Mouse (Mus musculus): ENCODE data around the gene Inafm1. TPM values are rescaled to one million over a fixed set of nuclear protein-coding genes. Genes with fewer than 3 reads are reported as not detected.
"Not testable (repeated sequence)": the region's sequence is repeated elsewhere in the genome, so short reads cannot be mapped to it uniquely, and the experiment has no call there.

Gene Inafm1
- polyA plus RNA-seq, 1 experiment = 23.1 TPM

DNA sequence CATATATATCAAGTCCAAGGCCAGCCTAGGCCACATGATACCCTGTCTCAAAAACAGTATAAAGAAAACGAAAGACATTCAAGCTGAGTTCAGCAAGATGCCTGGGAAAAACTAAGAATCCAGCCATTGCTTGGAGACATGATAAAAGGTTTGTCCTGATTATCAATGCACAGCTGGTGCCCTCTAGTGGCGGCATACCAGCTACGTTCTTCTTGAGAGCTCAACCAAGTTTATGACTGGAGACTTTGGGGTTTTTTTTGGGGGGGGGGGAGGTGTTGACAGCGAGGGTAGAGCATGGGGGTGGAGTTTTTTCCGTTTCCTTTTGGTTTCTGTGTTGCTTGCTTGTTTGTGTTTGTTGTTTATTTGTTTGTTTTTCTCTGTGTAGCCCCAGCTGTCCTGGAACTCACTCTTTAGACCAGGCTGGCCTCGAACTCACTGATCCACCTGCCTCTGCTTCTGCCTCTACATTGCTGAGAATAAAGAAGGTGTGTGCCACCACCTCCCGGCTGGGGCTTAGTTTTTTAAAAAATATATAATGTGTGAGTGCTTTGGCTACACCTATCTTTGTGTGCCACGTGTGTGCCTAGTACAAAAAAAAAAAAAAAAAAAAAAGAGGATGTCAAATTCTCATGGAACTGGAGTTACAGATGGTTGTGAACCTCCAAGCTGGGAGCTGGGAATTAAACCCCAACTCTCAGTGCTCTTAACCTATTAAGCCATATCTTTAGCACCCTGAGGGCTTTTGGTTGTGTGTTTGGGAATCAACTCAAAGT is 10.2 kb downstream of the Inafm1 start:
- DNase-seq = peak; percentile 85
- H3K27ac ChIP-seq (ENCODE audit: insufficient read depth, low read depth, low read length) = no peak overlapping the region

DNA sequence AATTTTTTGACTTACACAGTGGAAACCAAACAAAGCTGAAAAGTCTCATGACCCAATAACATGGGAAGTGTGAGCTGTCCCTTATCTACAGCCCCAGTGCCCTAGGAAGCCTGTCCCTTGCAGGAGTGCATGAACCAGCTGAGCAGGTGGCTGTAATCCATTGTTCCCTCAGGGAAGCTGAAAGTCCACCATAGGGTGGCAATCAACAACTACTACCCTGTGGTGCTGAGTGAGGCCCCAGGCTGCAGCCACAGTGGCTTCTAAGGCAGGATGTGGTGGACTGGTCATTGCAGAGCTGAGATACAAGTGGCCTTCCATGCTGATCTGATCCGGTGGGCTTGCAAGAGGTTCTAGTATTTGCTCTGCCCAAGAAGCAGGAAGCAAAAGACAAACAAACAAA is 12.3 kb downstream of the Inafm1 start:
- Histone ChIP-seq H3K4me1 (ENCODE audit: control insufficient read depth, insufficient read depth, low read length) (no peaks in the 10 kb centered on the region), H3K36me3 (ENCODE audit: control insufficient read depth, insufficient read depth, low read length) (no peaks in the 10 kb centered on the region), H3K27ac (ENCODE audit: insufficient read depth, low read depth, low read length) (no peak overlapping the region), H3K4me3 (ENCODE audit: insufficient read depth, low read depth, low read length) (no peak overlapping the region), H3K27me3 (replicated peaks; ENCODE audit: control insufficient read depth, insufficient read depth, low read length) (no peaks in the 10 kb centered on the region)
- DNase-seq = no peak
- WGBS = 68% methylated on average over 1 of the region's 1 CpGs
- no peak for TF ChIP-seq POLR2A (IDR thresholded peaks at IDR 0.05; ENCODE audit: low read depth, low read length)

More for the DNA sequence above, 10.2 kb downstream of the Inafm1 start:
- WGBS = 24% methylated on average over 8 of the region's 8 CpGs
- no peaks in the 10 kb centered on the region for H3K36me3 ChIP-seq (ENCODE audit: control insufficient read depth, insufficient read depth, low read length)
- H3K4me3 ChIP-seq (ENCODE audit: insufficient read depth, low read depth, low read length) = no peak overlapping the region
- H3K4me1 ChIP-seq (ENCODE audit: control insufficient read depth, insufficient read depth, low read length) = no peaks in the 10 kb centered on the region
- H3K27me3 ChIP-seq (replicated peaks; ENCODE audit: control insufficient read depth, insufficient read depth, low read length) = no peaks in the 10 kb centered on the region
- TF ChIP-seq CTCF (conservative IDR thresholded peaks at IDR 0.05; ENCODE audit: insufficient read depth, insufficient read length, low read depth, low read length) (peak; percentile 74), POLR2A (IDR thresholded peaks at IDR 0.05; ENCODE audit: low read depth, low read length) (no peak)

GRCm38 (mm10) chr7:16259110-16259590 is 14.3 kb downstream of the Inafm1 start, which contains the start of gene C5ar1:
TSS of gene C5ar1 (minus strand) at chr7:16259540.
- H3K27me3 ChIP-seq (replicated peaks; ENCODE audit: control insufficient read depth, insufficient read depth, low read length) = no peaks in the 10 kb centered on the region
- 77% methylated on average over 5 of the region's 5 CpGs for WGBS
- H3K4me1 ChIP-seq (ENCODE audit: control insufficient read depth, insufficient read depth, low read length) = no peaks in the 10 kb centered on the region
- H3K36me3 ChIP-seq (ENCODE audit: control insufficient read depth, insufficient read depth, low read length) = no peaks in the 10 kb centered on the region
- H3K4me3 ChIP-seq (ENCODE audit: insufficient read depth, low read depth, low read length) = no peak within 1 kb of the TSS
- no peak within 1 kb of the TSS for H3K27ac ChIP-seq (ENCODE audit: insufficient read depth, low read depth, low read length)
- TF ChIP-seq CTCF (conservative IDR thresholded peaks at IDR 0.05; ENCODE audit: insufficient read depth, insufficient read length, low read depth, low read length) (no peak), POLR2A (IDR thresholded peaks at IDR 0.05; ENCODE audit: low read depth, low read length) (no peak)
- DNase-seq = no peak

DNA sequence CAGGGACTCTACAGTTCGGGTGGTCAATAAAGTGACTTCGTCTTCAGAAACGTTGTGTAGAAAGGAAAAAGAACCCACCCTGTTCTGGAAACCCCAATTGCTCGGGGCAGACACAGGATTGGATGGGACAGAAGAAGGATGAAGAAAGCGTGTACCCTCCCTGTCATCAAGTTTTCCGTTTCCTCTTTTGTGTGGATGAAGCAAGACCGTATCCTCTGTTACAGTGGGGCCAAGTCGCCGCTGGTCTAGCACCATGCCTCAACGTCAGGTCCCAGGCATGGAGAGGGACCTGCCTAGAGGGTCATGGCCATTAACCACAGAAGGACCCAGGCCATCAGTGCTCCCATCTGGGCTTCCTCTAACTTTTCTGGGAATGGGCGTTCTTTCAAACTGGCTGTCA is 15.6 kb downstream of the Inafm1 start:
- 85% methylated on average over 11 of the region's 11 CpGs for WGBS
- Histone ChIP-seq H3K27ac (ENCODE audit: insufficient read depth, low read depth, low read length) (no peak overlapping the region), H3K27me3 (replicated peaks; ENCODE audit: control insufficient read depth, insufficient read depth, low read length) (no peaks in the 10 kb centered on the region), H3K4me1 (ENCODE audit: control insufficient read depth, insufficient read depth, low read length) (no peaks in the 10 kb centered on the region), H3K4me3 (ENCODE audit: insufficient read depth, low read depth, low read length) (no peak overlapping the region), H3K36me3 (ENCODE audit: control insufficient read depth, insufficient read depth, low read length) (no peaks in the 10 kb centered on the region)
- TF ChIP-seq CTCF (conservative IDR thresholded peaks at IDR 0.05; ENCODE audit: insufficient read depth, insufficient read length, low read depth, low read length) = no peak
- no peak for TF ChIP-seq POLR2A (IDR thresholded peaks at IDR 0.05; ENCODE audit: low read depth, low read length)
- no peak for DNase-seq

- not testable (repeated sequence) for H3K27me3 ChIP-seq (replicated peaks; ENCODE audit: control insufficient read depth, insufficient read depth, low read length); H3K4me3 ChIP-seq (ENCODE audit: insufficient read depth, low read depth, low read length); H3K4me1 ChIP-seq (ENCODE audit: control insufficient read depth, insufficient read depth, low read length); H3K27ac ChIP-seq (ENCODE audit: insufficient read depth, low read depth, low read length); H3K36me3 ChIP-seq (ENCODE audit: control insufficient read depth, insufficient read depth, low read length); DNase-seq
- WGBS = 82% methylated on average over 4 of the region's 4 CpGs
These were observed 17.5 kb downstream of the Inafm1 start for GRCm38 (mm10) chr7:16255963-16256362.

DNA sequence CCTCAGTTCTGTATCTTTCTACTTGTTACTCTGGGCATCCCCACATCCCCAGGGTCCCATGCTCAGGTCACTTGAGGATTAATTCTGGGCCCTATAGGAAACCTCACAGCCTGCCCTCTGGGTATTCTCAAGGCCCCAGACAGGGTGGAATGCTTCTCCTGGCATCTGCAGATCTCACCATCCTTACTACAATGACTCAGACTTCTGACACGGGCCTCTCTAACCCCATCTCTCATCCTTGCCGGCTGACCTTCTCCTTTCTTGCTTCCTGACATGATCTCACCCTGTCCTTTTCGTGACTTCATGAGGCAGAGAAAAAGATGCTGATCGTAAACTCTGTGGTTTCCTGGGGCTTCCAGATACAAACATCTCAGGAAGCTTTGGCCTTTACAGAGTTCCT is 19.2 kb downstream of the Inafm1 start:
- H3K4me1 ChIP-seq (ENCODE audit: control insufficient read depth, insufficient read depth, low read length) = no peaks in the 10 kb centered on the region
- H3K27ac ChIP-seq (ENCODE audit: insufficient read depth, low read depth, low read length) = no peak overlapping the region
- TF ChIP-seq POLR2A (IDR thresholded peaks at IDR 0.05; ENCODE audit: low read depth, low read length) (no peak), CTCF (conservative IDR thresholded peaks at IDR 0.05; ENCODE audit: insufficient read depth, insufficient read length, low read depth, low read length) (no peak)
- DNase-seq = peak; percentile 24
- WGBS = 37% methylated on average over 4 of the region's 4 CpGs
- no peak overlapping the region for H3K4me3 ChIP-seq (ENCODE audit: insufficient read depth, low read depth, low read length)
- no peaks in the 10 kb centered on the region for H3K36me3 ChIP-seq (ENCODE audit: control insufficient read depth, insufficient read depth, low read length)
- H3K27me3 ChIP-seq (replicated peaks; ENCODE audit: control insufficient read depth, insufficient read depth, low read length) = no peaks in the 10 kb centered on the region

- no peak for TF ChIP-seq CTCF (conservative IDR thresholded peaks at IDR 0.05; ENCODE audit: insufficient read depth, insufficient read length, low read depth, low read length)
- no peak for TF ChIP-seq POLR2A (IDR thresholded peaks at IDR 0.05; ENCODE audit: low read depth, low read length)
- Histone ChIP-seq H3K36me3 (ENCODE audit: control insufficient read depth, insufficient read depth, low read length) (no peaks in the 10 kb centered on the region), H3K4me3 (ENCODE audit: insufficient read depth, low read depth, low read length) (no peak overlapping the region), H3K27ac (ENCODE audit: insufficient read depth, low read depth, low read length) (no peak overlapping the region), H3K27me3 (replicated peaks; ENCODE audit: control insufficient read depth, insufficient read depth, low read length) (no peaks in the 10 kb centered on the region), H3K4me1 (ENCODE audit: control insufficient read depth, insufficient read depth, low read length) (no peaks in the 10 kb centered on the region)
- DNase-seq = no peak
- WGBS = 58% methylated on average over 5 of the region's 5 CpGs
These were observed 22.7 kb downstream of the Inafm1 start for GRCm38 (mm10) chr7:16250687-16251086.

Measured in kidney, adult 2 months (tissue).